Mouse (Mus musculus) v-Abl transformed pro-B cells (cell line): ENCODE data around the gene Ctnnd1.

Experiments
- in situ Hi-C, 2 experiments: fragments of 400-800 bp; cut with MboI; formaldehyde crosslinking; loops; one replicate each; pipeline ENCODE4 v1.15.1; 2025; ENCODE audit not compliant: unreplicated experiment in 2 of 2

Gene Ctnnd1

GRCm38 (mm10) chr2:84650464-84651195 lies at the start of gene Ctnnd1:
Ctnnd1 (minus strand) TSS chr2:84650765.
- in situ Hi-C loops = no loop called here

DNA sequence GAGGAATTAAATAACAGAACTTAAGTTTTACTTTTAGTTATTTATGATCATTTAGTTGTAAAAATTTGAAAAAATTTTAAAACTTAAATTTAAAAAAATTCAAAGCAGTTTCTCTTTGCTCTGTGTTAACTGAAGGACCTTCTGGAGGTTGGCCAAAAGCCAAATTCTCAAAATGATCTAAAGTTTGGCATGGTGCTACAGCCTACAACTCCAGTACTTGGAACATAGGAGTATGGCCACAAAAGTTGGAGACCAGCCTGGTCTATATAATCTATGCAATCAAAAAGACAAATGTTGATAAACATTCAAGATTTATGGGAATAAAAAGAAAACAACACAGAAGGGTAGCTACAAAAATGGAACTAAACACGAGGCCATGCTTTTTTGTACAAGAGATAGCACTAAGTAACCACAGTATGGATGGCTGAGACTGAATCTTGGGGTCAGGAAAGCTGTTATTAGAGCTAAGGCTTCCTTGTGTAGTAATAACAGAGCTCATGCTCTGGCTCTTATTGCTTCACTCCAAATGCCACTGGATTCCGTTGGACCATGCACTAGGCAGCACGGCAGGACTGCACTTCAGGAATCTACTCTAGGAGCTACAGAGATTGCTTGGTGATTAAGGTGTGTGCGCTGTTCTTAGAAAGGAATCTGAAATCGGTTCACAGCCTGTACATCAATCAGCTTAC lies 44.6 kb upstream of the Ctnnd1 start:
- in situ Hi-C loops = no loop called here

- in situ Hi-C loops = no loop called here
Observed at GRCm38 (mm10) chr2:84690050-84690449, 39.5 kb upstream of the Ctnnd1 start.

- in situ Hi-C loops = no loop called here
Observed at GRCm38 (mm10) chr2:84688080-84688844, 37.7 kb upstream of the Ctnnd1 start.

DNA sequence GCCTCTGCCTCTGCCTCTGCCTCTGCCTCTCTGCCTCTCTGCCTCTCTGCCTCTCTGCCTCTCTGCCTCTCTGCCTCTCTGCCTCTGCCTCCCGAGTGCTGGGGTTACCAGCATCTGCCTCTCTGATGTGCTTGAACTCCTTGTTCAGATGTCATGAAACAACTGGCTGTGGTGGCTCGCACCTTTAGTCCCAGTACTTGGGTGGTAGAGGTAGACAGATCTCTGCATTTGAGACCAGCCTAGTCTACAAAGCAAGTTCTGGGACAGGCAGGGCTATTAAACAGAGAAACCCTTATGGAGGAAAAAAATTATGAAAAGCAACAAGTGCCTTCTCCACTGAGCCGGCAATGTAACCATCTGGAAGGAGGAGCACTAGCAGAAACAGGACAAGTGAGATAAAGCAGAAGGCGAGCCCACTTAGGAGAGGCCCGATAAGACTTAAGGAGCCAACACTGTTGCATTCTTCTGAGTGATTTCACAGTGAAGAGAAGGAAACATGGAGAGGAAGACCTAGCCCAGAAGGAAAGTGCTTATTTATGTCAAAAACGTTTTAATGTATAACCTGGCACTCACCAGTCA lies 32.1 kb upstream of the Ctnnd1 start:
- in situ Hi-C loops = no loop called here

DNA sequence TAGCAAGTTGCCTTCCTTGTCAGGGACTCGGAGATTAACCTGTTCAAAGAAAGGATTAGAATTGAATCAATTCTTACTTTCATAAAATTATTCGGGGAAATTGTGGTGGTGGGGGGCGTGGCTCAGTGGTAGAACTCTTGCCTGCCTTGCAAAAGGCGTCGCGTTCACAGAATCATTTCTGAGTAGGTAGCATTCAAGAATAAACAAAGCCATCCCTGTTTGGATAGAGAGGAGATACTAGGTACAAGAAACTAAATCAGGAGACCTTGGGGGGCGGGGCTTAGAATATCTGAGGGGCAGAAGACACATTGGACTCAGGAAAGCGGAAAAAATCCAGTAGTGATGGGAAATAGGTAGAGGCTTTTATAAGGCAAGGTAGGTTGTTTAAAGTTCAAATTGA lies 28.5 kb upstream of the Ctnnd1 start, which contains the start of gene Tmx2:
Gene Tmx2, minus strand, starts transcription at position 125 of the 400 bp plus-strand sequence.
- in situ Hi-C loops = loop anchor here (5.0 to 10.0 kb wide), 4 partner anchors 33 to 1034 kb away; partner anchors contain the start of genes Clp1 (in 1 of the 2), Smtnl1 (in 1 of the 2), Timm10 (in 1 of the 2) and Zc3h15 (in 1 of the 2)

- in situ Hi-C loops = loop anchor here (5.0 to 10.0 kb wide), 4 partner anchors 34 to 1033 kb away; partner anchors contain the start of genes Clp1 (in 1 of the 2), Smtnl1 (in 1 of the 2), Timm10 (in 1 of the 2) and Zc3h15 (in 1 of the 2)
Observed at GRCm38 (mm10) chr2:84677968-84678880, 27.7 kb upstream of the Ctnnd1 start, which contains the start of the genes Gm28635 and Med19. Gm28635 (minus strand) TSS chr2:84678041. Med19 (plus strand) TSS chr2:84678402.

DNA sequence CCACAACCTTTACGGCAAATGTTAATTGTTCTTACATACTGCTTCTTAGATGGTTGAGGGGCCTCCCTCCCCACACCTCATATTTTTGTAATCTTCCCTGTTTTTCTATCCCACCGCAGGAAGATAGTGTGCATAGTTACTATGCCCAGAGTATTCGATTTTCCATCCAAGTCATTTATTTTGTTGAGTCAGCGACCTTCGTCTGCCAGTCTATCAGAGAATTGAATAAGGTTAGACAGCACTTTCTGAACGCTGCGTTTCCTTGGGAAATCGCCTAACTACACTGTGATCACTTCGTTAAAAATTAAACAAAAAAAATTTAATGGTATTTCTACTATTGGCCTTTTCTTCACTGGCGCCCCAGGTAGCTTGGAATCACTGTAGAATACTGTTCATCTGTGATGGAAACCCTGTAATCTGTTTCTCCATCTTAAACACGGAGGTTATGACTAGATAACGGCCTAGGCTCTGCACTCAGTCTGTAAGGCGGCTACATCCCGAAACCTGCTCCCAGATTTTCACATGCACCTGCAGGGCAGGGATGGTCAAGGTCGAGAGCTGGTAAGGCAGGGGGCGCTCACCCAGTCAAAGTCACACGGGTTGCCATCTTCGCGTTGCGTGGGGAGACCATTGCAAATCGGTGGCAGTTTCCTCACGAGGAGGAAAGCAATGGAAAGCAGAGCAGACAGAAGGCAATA lies 26.9 kb upstream of the Ctnnd1 start:
- in situ Hi-C loops = loop anchor here (5.0 to 10.0 kb wide), 4 partner anchors 35 to 1033 kb away; partner anchors contain the start of genes Clp1 (in 1 of the 2), Smtnl1 (in 1 of the 2), Timm10 (in 1 of the 2) and Zc3h15 (in 1 of the 2)

DNA sequence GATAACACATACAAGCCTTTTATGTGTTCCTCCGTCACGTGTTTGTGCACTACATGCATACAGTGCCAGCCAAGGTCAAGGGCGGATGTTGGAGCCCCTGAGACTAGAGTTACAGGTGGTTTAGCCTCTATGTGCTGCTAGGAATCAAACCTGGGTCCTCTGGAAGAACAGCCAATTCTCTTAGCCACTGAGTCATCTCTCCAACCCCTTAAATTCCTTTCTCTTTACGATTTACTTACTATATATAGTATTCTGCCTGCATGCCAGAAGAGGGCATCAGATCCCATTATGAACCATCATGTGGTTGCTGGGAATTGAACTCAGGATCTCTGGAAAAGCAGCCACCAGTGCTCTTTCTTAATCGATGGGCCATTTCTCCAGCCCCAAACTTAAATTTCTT lies 21.0 kb upstream of the Ctnnd1 start:
- in situ Hi-C loops = loop anchor here in 1 of 2 experiments (10.0 kb wide), 2 partner anchors 153 to 1027 kb away; partner anchors contain the start of genes Smtnl1, Timm10 and Zc3h15

GRCm38 (mm10) chr2:84670569-84670933 lies 20.0 kb upstream of the Ctnnd1 start, which contains the start of gene Selenoh:
Selenoh (minus strand) TSS chr2:84670770.
- in situ Hi-C loops = loop anchor here in 1 of 2 experiments (10.0 kb wide), 2 partner anchors 154 to 1026 kb away; partner anchors contain the start of genes Smtnl1, Timm10 and Zc3h15

DNA sequence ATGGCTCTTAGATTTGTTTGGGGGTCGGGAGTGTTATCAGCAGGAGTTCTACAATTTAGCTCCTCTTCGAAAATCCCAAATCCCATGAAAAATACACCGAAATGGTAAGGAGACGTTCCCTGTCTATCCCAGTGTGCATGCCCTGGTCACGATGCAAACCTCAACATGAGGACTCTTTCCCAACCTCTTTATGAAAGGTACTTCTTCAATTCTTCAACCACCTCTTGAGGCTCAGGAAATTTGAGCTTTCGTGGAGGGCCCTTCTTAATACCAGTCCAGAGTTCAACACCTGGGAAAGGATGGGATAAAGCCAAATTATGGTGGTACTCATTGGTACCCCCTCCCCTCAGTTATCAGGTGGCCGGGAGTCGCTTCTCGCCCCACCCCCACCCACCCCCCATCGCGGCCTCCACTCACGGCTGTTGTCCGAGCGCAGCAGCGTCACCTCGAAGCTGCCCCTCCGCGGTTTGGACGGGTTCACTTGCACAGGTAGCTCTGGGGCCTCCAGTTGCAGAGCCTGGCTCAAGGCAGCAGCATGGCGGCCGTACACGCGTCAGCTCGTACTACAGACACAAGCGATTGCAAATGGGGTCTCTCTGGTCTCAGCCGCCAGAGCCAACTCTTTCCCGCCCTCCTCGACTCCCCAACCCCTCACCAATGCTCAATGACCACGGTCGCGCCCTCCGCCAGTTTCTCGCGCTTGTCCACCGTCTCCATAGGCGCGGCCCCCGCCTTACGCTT lies 19.4 kb upstream of the Ctnnd1 start:
- in situ Hi-C loops = loop anchor here (10.0 kb wide), 3 partner anchors 55 to 1025 kb away; partner anchors contain the start of genes Smtnl1 (in 1 of the 2), Timm10 (in 1 of the 2) and Zc3h15 (in 1 of the 2)

DNA sequence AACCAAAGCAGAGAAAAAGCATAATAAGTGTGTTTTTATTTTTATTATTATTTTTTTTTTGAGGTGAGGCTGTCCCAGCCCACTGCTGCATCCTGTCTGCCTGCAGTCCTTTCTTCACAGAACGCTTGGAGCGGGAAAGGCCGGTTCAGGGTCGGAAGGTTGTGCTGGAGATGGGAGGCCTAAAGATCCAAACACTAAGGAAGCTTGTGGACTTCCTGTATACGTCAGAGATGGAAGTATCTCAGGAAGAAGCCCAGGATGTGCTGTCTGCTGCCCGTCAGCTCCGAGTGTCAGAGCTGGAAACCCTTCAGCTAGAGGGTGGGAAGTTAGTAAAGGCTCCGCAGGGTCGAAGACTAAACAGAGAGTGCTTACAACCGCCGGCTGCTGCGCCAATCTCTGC lies 15.5 kb upstream of the Ctnnd1 start:
- in situ Hi-C loops = loop anchor here in 1 of 2 experiments (10.0 kb wide), 1 partner anchor 51 kb away; no protein-coding TSS in a partner anchor

GRCm38 (mm10) chr2:84662866-84663265 lies 12.3 kb upstream of the Ctnnd1 start:
- in situ Hi-C loops = loop anchor here (5.0 to 10.0 kb wide), 4 partner anchors 46 to 211 kb away; no protein-coding TSS in a partner anchor

- in situ Hi-C loops = loop anchor here (5.0 to 10.0 kb wide), 4 partner anchors 43 to 208 kb away; no protein-coding TSS in a partner anchor
Observed at GRCm38 (mm10) chr2:84660253-84660652, 9.7 kb upstream of the Ctnnd1 start.

DNA sequence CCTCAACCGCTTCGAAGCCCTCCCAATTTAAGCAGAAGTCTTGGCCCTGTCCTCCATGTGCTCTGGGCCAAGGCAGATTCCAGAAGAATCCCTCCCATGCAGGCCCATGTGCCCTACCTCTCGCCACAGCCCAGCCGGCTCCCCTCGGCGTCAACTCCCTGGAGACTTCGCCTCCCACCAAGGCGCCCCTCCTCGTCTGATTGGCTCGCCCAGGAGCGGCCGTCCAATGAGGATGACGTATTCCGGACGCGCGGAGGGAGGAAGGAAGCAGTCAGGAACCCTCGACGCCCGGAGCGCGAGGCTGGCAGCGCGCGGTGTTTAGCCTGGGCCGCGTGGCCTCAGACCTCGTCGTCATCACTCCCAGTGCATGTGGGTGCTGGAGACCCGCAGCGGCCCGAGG lies 8.2 kb upstream of the Ctnnd1 start, which contains the start of gene Btbd18:
Gene Btbd18, plus strand, starts transcription at position 274 of the 400 bp plus-strand sequence.
- in situ Hi-C loops = no loop called here

DNA sequence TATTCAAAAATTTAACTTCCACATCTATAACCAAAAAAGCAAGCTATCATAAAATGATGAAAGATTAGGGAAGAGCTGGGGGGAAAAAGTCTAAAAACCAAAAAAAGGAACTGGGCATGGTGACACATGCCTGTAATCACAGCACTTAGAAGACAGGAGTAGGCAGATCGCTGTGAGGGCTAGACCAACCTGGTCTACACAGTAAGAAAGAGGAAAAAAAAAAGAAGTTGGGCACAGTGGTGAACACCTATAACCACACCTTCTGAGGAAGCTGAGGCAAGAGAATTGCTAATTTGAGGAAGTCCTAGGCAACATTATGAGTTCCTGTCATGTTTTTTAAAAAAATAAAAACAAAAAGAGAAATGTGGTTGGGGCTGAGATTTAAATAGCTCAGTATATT lies 5.3 kb upstream of the Ctnnd1 start:
- in situ Hi-C loops = no loop called here

- in situ Hi-C loops = no loop called here
Observed at GRCm38 (mm10) chr2:84653354-84653753, 2.8 kb upstream of the Ctnnd1 start.
